Mouse (Mus musculus) neural tube, embryonic 11.5 days (tissue): ENCODE measurements at regions not wholly inside any gene's neighbourhood (a gene's known extent, or its start where the extent isn't known, plus 50 kb on each side); places are given as distances from the start of the nearest gene placed in this dataset.
A peak's percentile ranks its signal among the peaks of the same experiment; 100 is the strongest.

Experiments used
- ATAC-seq: fragments of 200-750 bp; cut with Nextera tagmentation; 2 replicates; pipeline ENCODE4 v1.8.0; 2017; ENCODE audit warnings: moderate number of reproducible peaks, mild to moderate bottlenecking, moderate TSS enrichment, moderate library complexity; ENCODE audit not compliant: insufficient read depth, low FRiP score, low TSS enrichment
- DNase-seq: peaks from one replicate; pipeline ENCODE4 v3.0.0-alpha.2; 2015; ENCODE audit warnings: low spot score
- H3K27ac ChIP-seq: fragments of 300-500 bp; sonication (generic); 2 replicates; pipeline ENCODE4 v1.5.1; 2014; ENCODE audit warnings: low read depth, mild to moderate bottlenecking, low read length
- H3K27me3 ChIP-seq: fragments of 300-500 bp; sonication (generic); 2 replicates; pipeline ENCODE4 v1.6.1; 2014; ENCODE audit warnings: mild to moderate bottlenecking, low read length, mixed read lengths; ENCODE audit not compliant: control insufficient read depth, insufficient read depth
- H3K36me3 ChIP-seq: fragments of 300-500 bp; sonication (generic); 2 replicates; pipeline ENCODE4 v1.6.1; 2014; ENCODE audit warnings: mild to moderate bottlenecking, low read length, moderate library complexity, mixed read lengths; ENCODE audit not compliant: control insufficient read depth, insufficient read depth
- H3K4me1 ChIP-seq: fragments of 300-500 bp; sonication (generic); 2 replicates; pipeline ENCODE4 v1.6.1; 2014; ENCODE audit warnings: low read length, mixed read lengths; ENCODE audit not compliant: control insufficient read depth, insufficient read depth
- H3K4me2 ChIP-seq: fragments of 300-500 bp; sonication (generic); 2 replicates; pipeline ENCODE4 v1.6.1; 2014; ENCODE audit warnings: low read depth, mild to moderate bottlenecking, moderate library complexity
- H3K4me3 ChIP-seq: fragments of 300-500 bp; sonication (generic); 2 replicates; pipeline ENCODE4 v1.5.1; 2014; ENCODE audit warnings: low read depth, low read length
- H3K9ac ChIP-seq: fragments of 300-500 bp; sonication (generic); 2 replicates; pipeline ENCODE4 v1.6.1; 2014; ENCODE audit warnings: mild to moderate bottlenecking, low read length
- H3K9me3 ChIP-seq: fragments of 300-500 bp; sonication (generic); 2 replicates; pipeline ENCODE4 v1.6.1; 2016; ENCODE audit warnings: low read length; ENCODE audit not compliant: control insufficient read depth
- WGBS: fragments of 180-500 bp; shearing (Covaris S2); extraction: QIAGEN DNeasy Blood & Tissue Kit; methylation state at CpG from one replicate; pipeline ENCODE4 v1.1.7; 2014; 5-methylcytosine and 5-hydroxymethylcytosine counted together

GRCm38 (mm10) chr11:114584146-114584545, 84.2 kb upstream of the Rpl38 start:
- Histone ChIP-seq H3K27me3 (no peaks in the 10 kb centered on the region), H3K9me3 (no peaks in the 10 kb centered on the region), H3K27ac (no peak overlapping the region), H3K36me3 (no peaks in the 10 kb centered on the region), H3K4me3 (no peak overlapping the region), H3K4me2 (no peak overlapping the region), H3K4me1 (no peaks in the 10 kb centered on the region), H3K9ac (no peak overlapping the region)
- no peak for ATAC-seq
- no peak for DNase-seq
- WGBS: 80% methylated on average over 5 of the region's 5 CpGs

GRCm38 (mm10) chr11:114579986-114580385, 88.3 kb upstream of the Rpl38 start:
- Histone ChIP-seq H3K4me1 (no peaks in the 10 kb centered on the region), H3K36me3 (no peaks in the 10 kb centered on the region), H3K27me3 (no peaks in the 10 kb centered on the region), H3K9ac (no peak overlapping the region), H3K4me3 (no peak overlapping the region), H3K4me2 (no peak overlapping the region), H3K9me3 (peaks cover 5% of the 10 kb centered on the region; the same call in 1 of the 2 replicates), H3K27ac (no peak overlapping the region)
- WGBS: 61% methylated on average over 2 of the region's 2 CpGs
- no peak for ATAC-seq
- DNase-seq: no peak

- Histone ChIP-seq H3K36me3 (no peaks in the 10 kb centered on the region), H3K4me1 (no peaks in the 10 kb centered on the region), H3K4me2 (no peak overlapping the region), H3K9me3 (peaks cover 8% of the 10 kb centered on the region; the same call in 1 of the 2 replicates), H3K9ac (no peak overlapping the region), H3K27ac (no peak overlapping the region), H3K4me3 (no peak overlapping the region), H3K27me3 (no peaks in the 10 kb centered on the region)
- DNase-seq (no peak), ATAC-seq (no peak)
- WGBS: 86% methylated on average over 6 of the region's 6 CpGs
Measured at GRCm38 (mm10) chr11:114578551-114578950, 89.8 kb upstream of the Rpl38 start.

GRCm38 (mm10) chr11:114576803-114577202, 91.5 kb upstream of the Rpl38 start:
- Histone ChIP-seq H3K27me3 (no peaks in the 10 kb centered on the region), H3K36me3 (no peaks in the 10 kb centered on the region), H3K27ac (no peak overlapping the region), H3K9ac (no peak overlapping the region), H3K4me2 (no peak overlapping the region), H3K4me1 (no peaks in the 10 kb centered on the region), H3K9me3 (peaks cover 8% of the 10 kb centered on the region; the same call in 1 of the 2 replicates), H3K4me3 (no peak overlapping the region)
- no peak for DNase-seq
- WGBS: 83% methylated on average over 8 of the region's 8 CpGs
- ATAC-seq: no peak

GRCm38 (mm10) chr11:114571144-114571869, 97.0 kb upstream of the Rpl38 start:
- 37% methylated on average over 20 of the region's 20 CpGs for WGBS

GRCm38 (mm10) chr11:114570076-114570475, 98.2 kb upstream of the Rpl38 start:
- no peak overlapping the region for H3K4me2 ChIP-seq
- H3K4me3 ChIP-seq: no peak overlapping the region
- ATAC-seq (no peak), DNase-seq (no peak)
- no peak overlapping the region for H3K27ac ChIP-seq
- peaks cover 9% of the 10 kb centered on the region for H3K4me1 ChIP-seq
- H3K9me3 ChIP-seq: peaks cover 3% of the 10 kb centered on the region; the same call in 1 of the 2 replicates
- no peak overlapping the region for H3K9ac ChIP-seq
- no peaks in the 10 kb centered on the region for H3K27me3 ChIP-seq
- WGBS: 91% methylated on average over 5 of the region's 5 CpGs
- H3K36me3 ChIP-seq: no peaks in the 10 kb centered on the region

More at GRCm38 (mm10) chr11:114571144-114571869, 97.0 kb upstream of the Rpl38 start:
- H3K36me3 ChIP-seq: no peaks in the 10 kb centered on the region
- 0 out of 2 replicates have a peak overlapping the region, but pooled peaks have one; percentile 11 for H3K9ac ChIP-seq
- H3K4me1 ChIP-seq: peaks cover 9% of the 10 kb centered on the region
- peaks cover 8% of the 10 kb centered on the region; the same call in 1 of the 2 replicates for H3K9me3 ChIP-seq
- ATAC-seq: no peak
- H3K4me3 ChIP-seq: no peak overlapping the region
- DNase-seq: no peak
- no peak overlapping the region for H3K4me2 ChIP-seq
- H3K27me3 ChIP-seq: no peaks in the 10 kb centered on the region
- H3K27ac ChIP-seq: no peak overlapping the region

DNA sequence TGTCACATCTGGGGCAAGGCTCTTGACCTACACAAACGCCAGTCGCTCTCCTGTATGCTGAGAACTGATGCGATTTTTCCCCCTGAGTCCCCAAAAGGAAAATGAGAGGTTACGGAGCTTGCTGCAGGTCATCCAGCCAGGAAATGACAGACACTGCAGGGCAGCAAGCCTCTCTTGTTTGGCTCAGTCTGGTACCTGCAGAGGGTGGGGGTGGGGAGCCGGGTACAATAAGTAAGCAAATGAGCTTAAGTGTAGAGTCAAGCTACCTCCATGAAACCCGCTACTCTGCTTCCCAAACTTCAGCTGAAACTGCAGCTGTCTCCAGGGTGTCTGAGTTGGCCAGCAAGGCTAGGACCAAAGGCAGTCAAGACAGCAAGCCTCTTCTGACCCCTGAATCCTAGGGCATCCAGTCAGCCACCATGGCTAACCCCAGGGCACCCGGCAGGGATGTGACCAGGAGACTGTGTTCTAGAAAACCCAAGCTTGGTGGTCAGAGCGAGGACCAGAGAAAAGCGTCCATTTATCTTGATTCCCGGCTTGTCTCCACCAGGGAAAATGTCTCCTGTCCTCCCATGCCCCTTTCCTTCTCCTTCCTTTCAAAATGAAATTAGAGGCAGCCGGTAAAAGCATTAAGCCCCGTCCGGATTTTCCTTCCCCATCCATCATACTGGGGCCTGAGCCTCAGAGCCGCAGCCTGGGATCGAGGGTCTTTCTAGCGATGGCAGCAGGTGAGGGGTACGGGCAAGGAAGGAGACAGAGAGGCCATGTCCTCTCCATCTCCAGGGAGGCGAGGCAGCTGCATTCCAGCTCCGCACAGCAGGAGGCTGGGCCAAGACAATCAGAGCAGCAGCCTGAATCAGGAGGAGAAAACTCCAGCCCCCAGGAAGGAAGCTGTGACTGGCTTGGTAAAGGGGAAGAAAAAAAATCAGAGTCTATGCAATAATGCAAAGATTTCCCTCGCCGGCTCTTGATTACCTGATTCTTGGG, 100.2 kb upstream of the Rpl38 start:
- no peaks in the 10 kb centered on the region for H3K27me3 ChIP-seq
- H3K4me3 ChIP-seq: no peak overlapping the region
- no peak for ATAC-seq
- H3K4me2 ChIP-seq: peak overlapping the region; percentile 19; the same call in 1 of the 2 replicates
- no peaks in the 10 kb centered on the region for H3K36me3 ChIP-seq
- H3K4me1 ChIP-seq: peaks cover 9% of the 10 kb centered on the region
- H3K9me3 ChIP-seq: no peaks in the 10 kb centered on the region
- H3K9ac ChIP-seq: no peak overlapping the region
- 0 out of 2 replicates have a peak overlapping the region, but pooled peaks have one; percentile 4 for H3K27ac ChIP-seq
- WGBS: 4% methylated on average over 21 of the region's 21 CpGs
- DNase-seq: peak; percentile 56

DNA sequence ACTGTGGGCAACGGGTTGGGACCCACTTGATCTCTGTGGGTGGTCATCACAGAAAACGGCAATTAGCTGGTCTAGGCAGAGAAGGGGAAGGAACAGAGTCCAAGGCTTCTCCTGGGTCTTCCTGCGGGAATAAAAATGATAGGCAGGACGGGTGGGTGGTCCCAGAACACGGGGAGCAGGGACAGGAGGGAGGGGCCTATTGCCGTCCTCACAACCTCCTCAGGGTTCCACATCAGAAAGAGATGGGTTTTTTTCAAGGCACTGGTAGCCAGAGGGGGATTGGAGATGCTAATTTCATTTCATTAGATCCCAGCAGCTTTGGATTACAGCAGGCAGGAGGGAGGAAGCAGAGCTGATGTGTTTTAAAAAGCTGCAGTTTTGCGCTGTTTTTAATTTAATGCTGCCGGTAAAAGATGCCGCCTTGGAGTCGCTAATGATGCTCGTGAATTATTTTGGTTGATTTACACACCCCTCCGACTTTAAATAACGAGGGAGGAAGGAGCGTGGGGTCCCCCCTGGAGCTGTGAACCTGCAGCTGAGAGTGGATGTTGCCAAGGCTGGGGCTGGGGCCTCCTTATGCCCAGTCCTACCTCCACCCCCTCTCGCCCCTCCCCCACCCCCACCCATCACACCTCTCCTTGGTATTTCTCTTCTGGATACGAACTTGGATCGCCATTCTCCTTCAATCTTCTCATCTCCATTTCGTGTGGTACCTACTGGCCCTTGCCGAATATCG, 101.1 kb upstream of the Rpl38 start:
- peak; percentile 33 for DNase-seq
- no peaks in the 10 kb centered on the region for H3K9me3 ChIP-seq
- no peak for ATAC-seq
- no peaks in the 10 kb centered on the region for H3K36me3 ChIP-seq
- 0 out of 2 replicates have a peak overlapping the region, but pooled peaks have one; percentile 20 for H3K27ac ChIP-seq
- peaks cover 9% of the 10 kb centered on the region for H3K4me1 ChIP-seq
- H3K4me2 ChIP-seq: peak overlapping the region; percentile 19; the same call in 1 of the 2 replicates
- WGBS: 7% methylated on average over 20 of the region's 20 CpGs
- H3K4me3 ChIP-seq: no peak overlapping the region
- H3K27me3 ChIP-seq: no peaks in the 10 kb centered on the region
- peak overlapping the region; percentile 10; the same call in 1 of the 2 replicates for H3K9ac ChIP-seq
